ENCODE assay signal across 21 mouse cellular contexts in genomic region chr7:37911114-37911801, GRCm38 (mm10).
DNase-seq lines count a peak whose midpoint lies in the region; ATAC-seq and TF ChIP-seq lines count a peak whose summit lies in the region.
"Had no signal": no experiment of that assay in that cellular context is flagged by ENCODE, and none has a peak within 500 bp of the region (broad histone marks: within the 10 kb centered on the region; RNA-seq: fewer than 3 reads in every experiment).

No protein-coding gene starts in this region.

- H3K27ac ChIP-seq in intestine, embryonic 14.5 days (ENCODE audit: low read depth) = 0 out of 2 replicates have a peak overlapping the region, but pooled peaks have one; percentile 22
- H3K27ac ChIP-seq in intestine, postnatal 0 days (ENCODE audit: low read depth, low read length) = no peak overlapping the region
- H3K27ac ChIP-seq: hindbrain, embryonic 13.5 days had no signal

- no peak overlapping the region for H3K4me3 ChIP-seq in intestine, embryonic 14.5 days (ENCODE audit: low read depth, low read length)
- H3K4me3 ChIP-seq in intestine, postnatal 0 days (ENCODE audit: low read depth, low read length) = no peak overlapping the region
- H3K4me3 ChIP-seq: hindbrain, embryonic 13.5 days had no signal

- peak; percentile 20 for DNase-seq in embryo, embryonic 10 days (ENCODE audit: low spot score)
- DNase-seq in embryo, embryonic 9.5 days (ENCODE audit: extremely low spot score) = no peak
- no peak for DNase-seq in intestine, embryonic 14.5 days (ENCODE audit: low spot score)
- DNase-seq in retina, postnatal 1 day = peak; percentile 29
- DNase-seq in retina, embryonic 14.5 days (ENCODE audit: low spot score) = no peak
- no peak for DNase-seq in frontal cortex, postnatal 36 days (ENCODE audit: low spot score in 2 of 2)
- no peak for DNase-seq in neural tube, embryonic 10.5 days (ENCODE audit: extremely low spot score, low spot score)
- DNase-seq: cerebellum, adult 11 months; cerebellum, postnatal 25 days; gastrocnemius, postnatal 10 days; heart, adult 18-20 months; kidney, postnatal 4 days; liver; liver, postnatal 0 days; spleen, adult 18-20 months; thymus, postnatal 25 days had no signal

- H3K9me3 ChIP-seq in intestine, embryonic 14.5 days (ENCODE audit: control insufficient read depth, low read length) = no peaks in the 10 kb centered on the region
- H3K9me3 ChIP-seq in intestine, postnatal 0 days (ENCODE audit: control insufficient read depth) = no peaks in the 10 kb centered on the region
- H3K9me3 ChIP-seq: hindbrain, embryonic 13.5 days had no signal

- H3K9ac ChIP-seq in intestine, embryonic 14.5 days (ENCODE audit: low read length) = no peak overlapping the region
- no peak overlapping the region for H3K9ac ChIP-seq in intestine, postnatal 0 days (ENCODE audit: low read depth, low read length)
- H3K9ac ChIP-seq: hindbrain, embryonic 13.5 days; liver, postnatal 0 days had no signal

- H3K4me1 ChIP-seq in intestine, embryonic 14.5 days (replicated peaks; ENCODE audit: control insufficient read depth, insufficient read depth, low read length) = peaks cover 9% of the 10 kb centered on the region
- no peaks in the 10 kb centered on the region for H3K4me1 ChIP-seq in intestine, postnatal 0 days (replicated peaks; ENCODE audit: control insufficient read depth, insufficient read depth, low read length)

- no peak for TF ChIP-seq CTCF in intestine, postnatal 0 days (IDR thresholded peaks at IDR 0.05; ENCODE audit: low read depth)

- H3K4me2 ChIP-seq in intestine, embryonic 14.5 days (ENCODE audit: low read length) = no peak overlapping the region
- no peak overlapping the region for H3K4me2 ChIP-seq in intestine, postnatal 0 days (replicated peaks; ENCODE audit: low read depth)
- H3K4me2 ChIP-seq: hindbrain, embryonic 13.5 days had no signal

- no peaks in the 10 kb centered on the region for H3K36me3 ChIP-seq in intestine, embryonic 14.5 days (ENCODE audit: control insufficient read depth, insufficient read depth, low read length)
- no peaks in the 10 kb centered on the region for H3K36me3 ChIP-seq in intestine, postnatal 0 days (ENCODE audit: control insufficient read depth, insufficient read depth)
- H3K36me3 ChIP-seq: G1E; hindbrain, embryonic 13.5 days had no signal

- 32% methylated on average over 5 of the region's 5 CpGs for WGBS in intestine, embryonic 14.5 days
- 39% methylated on average over 5 of the region's 5 CpGs for WGBS in intestine, postnatal 0 days

- no peak for ATAC-seq in intestine, embryonic 14.5 days (replicated peaks; ENCODE audit: low FRiP score, low TSS enrichment, low read depth)
- no peak for ATAC-seq in intestine, postnatal 0 days
- ATAC-seq: CD4-positive, CD25-positive, alpha-beta regulatory T cell, adult 4 months; intestine, embryonic 16.5 days; liver, postnatal 0 days had no signal

- H3K27me3 ChIP-seq in intestine, embryonic 14.5 days (replicated peaks; ENCODE audit: control insufficient read depth, insufficient read depth, low read length) = no peaks in the 10 kb centered on the region
- H3K27me3 ChIP-seq in intestine, postnatal 0 days (replicated peaks; ENCODE audit: control insufficient read depth, insufficient read depth, low read length) = no peaks in the 10 kb centered on the region
- H3K27me3 ChIP-seq: hindbrain, embryonic 13.5 days had no signal

Comparison
In these comparisons a context has a peak if more than half of its experiments do, and no peak if none do; other contexts are left out.
1. DNase-seq: peak in embryo, embryonic 10 days (single experiment) and retina, postnatal 1 day (single experiment); none in embryo, embryonic 9.5 days (single experiment), intestine, embryonic 14.5 days (single experiment), retina, embryonic 14.5 days (single experiment), frontal cortex, postnatal 36 days (0 of 2) and neural tube, embryonic 10.5 days (single experiment).